Mouse (Mus musculus) yolk sac, embryonic 10.5 days (tissue): Measurements from ENCODE around the gene 1700019N19Rik.

ENCODE experiments used
- DNase-seq: peaks from one replicate; pipeline ENCODE4 v3.0.0-alpha.2; 2017; ENCODE audit warnings: low spot score

Gene 1700019N19Rik

GRCm38 (mm10) chr19:58806364-58806763, 12.1 kb upstream of the 1700019N19Rik start:
- peak; percentile 49 for DNase-seq

DNA sequence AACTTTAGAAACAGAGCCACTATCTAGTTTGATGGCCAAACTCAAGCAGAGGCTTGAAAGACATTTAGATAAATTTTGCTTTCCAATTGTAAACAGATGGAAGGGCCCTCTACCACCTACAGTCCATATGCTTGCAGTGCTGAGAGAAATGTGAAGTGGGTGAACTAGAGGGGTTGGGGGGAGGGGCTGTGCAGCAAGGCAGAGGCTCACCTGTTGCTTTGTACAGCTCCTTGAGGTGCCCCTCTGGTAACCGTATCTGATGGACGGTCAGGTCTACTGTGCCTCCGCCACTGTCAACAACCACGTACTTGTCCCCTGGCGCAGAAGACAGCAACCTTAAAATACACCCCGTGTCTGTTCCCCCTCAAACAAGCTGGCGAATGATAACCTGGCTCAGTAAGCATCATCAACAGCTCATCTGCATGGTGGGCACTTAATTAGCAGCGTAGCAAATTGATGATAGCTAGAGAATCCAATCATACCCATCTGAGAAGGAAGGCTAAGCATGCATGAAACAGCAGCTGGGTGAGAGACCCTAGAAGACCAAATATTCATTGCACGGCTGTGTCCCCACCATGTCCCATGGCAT, 11.0 kb upstream of the 1700019N19Rik start:
- no peak for DNase-seq

DNA sequence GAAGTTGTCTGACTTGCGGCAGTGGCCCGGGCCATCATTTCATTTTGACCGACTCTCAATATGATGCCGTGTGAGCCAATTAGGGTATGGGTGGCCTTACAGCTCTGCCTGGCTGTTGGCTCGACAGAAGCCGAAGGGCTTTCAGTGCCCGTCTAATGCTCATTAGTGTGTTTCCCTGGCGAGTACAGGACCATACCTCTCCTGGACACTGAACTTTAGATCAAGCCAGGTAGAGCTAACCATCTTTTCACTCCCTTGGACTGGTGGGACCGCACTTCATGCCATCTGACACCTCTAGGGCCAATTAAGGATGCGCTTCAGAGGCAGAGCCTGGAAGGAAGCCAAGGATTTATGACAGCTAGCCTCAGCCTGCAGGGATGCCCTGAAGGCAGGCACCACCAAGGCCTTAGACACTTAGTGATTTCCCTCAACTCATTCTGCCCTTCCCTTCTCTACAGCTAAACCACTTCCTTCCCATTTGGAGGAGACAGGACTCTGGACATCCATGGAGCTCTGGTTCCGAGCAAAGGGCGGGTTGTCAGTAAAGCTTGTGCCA, 931 bp upstream of the 1700019N19Rik start:
- DNase-seq, result no peak

DNA sequence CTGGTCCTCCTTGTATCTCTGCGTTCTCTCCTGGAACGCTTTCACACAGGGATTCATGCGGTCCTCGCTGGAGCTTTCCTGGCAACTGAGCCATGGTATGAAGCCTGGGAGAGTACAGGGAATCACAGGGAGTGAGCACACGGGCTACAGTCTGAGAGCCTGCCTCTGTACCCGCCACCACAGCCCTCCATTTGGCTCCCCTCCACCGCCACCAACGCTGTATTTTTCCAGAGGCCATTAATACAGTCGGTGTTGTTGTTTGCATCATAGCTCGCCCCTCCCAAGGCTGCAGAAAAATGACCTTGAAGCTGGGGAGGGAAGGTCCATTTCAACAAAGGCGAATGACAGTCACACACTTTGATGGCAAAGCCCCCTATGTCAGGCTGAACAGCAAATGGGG, 5.1 kb downstream of the 1700019N19Rik start:
- DNase-seq, result no peak

DNA sequence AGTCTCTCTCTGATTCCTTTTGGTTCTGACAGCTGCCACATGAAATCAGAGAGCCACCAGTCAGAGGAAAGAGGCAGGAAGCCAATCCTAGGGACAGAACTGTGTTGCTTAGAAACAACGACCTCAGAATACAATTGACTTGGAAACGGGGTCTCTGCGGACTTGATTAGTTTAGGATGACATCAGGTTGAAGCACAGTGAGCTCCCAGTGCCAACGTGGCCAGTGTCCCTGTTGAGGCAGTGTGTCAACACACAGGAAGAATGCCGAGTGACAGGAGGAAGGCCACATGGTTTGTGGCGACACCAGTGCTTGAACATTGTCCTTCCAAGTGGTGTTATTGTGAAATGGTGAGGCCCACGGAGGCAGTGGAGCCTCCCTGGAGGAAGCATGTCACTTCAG, 10.3 kb downstream of the 1700019N19Rik start:
- no peak for DNase-seq

DNA sequence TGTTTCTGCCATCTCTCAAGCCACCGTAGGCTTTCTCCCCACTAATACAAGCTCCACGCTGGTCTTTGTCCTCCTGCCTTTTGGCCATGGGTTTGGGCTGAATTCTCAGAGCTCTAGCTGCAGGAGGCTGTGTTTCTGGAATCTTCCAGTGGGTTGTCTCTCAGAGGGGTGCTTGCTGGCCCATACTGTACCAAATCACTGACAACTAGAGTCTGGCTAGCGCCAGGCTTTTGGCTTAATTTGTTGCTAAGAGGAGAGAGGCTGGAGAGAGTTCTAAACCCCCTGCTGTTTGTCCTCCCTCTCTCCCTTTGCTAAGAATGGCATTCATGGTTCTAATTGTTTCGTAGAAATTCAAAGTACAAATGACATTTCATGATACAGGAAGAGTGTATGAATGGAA, 12.7 kb downstream of the 1700019N19Rik start:
- no peak for DNase-seq

DNA sequence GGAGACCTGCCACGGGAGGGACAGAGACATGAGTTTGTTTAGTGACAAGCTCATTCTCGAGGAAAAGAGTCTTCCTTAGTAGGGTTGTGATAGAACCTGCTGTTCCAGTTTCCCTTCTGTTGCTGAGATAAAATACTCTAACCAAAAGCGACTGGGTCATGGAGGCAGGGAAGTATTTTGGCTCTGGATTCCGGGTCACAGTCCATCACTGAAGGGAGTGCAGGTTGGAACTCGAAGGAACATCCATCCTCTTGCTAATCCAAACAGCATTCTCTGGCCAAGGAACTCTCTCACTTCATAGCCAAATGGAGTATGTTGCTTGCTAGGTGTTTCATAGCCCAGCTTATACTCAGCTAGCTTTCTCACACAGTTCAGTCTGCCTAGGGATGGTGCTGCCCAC, 17.8 kb downstream of the 1700019N19Rik start:
- DNase-seq, result no peak

GRCm38 (mm10) chr19:58767329-58767728, 26.9 kb downstream of the 1700019N19Rik start:
- no peak for DNase-seq

DNA sequence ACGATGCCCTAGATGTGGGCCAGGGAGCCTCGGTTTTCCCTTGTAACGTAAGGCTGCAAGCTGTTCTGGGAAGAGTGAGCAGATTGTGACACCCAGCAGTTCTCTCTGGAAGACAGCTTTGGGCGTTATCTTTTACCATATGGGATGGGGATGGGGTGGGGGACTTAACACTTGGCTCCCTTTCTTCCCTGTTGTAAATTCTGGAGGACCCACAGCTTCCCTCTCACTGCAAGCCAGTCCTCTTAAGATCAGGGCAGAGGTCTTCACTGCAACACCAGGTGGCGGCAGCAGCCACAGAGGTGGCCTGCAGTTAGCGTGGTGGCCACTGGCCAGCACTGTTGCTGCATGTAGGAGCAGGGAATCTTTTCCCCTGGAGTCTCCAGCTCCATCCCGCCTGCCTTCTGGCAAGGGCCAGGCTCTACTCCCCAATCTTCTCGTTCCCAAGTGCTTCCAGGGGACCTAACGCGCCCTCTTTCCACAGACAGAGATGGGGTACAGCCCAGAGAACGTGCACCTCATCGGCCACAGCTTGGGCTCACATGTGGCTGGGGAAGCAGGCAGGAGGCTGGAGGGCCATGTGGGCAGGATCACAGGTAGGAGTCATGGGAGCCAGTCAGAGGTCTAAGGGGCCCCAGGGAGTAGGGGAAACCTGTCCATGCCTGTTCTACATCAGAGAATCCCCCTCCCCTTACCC, 31.3 kb downstream of the 1700019N19Rik start:
- DNase-seq, result peak; percentile 44

DNA sequence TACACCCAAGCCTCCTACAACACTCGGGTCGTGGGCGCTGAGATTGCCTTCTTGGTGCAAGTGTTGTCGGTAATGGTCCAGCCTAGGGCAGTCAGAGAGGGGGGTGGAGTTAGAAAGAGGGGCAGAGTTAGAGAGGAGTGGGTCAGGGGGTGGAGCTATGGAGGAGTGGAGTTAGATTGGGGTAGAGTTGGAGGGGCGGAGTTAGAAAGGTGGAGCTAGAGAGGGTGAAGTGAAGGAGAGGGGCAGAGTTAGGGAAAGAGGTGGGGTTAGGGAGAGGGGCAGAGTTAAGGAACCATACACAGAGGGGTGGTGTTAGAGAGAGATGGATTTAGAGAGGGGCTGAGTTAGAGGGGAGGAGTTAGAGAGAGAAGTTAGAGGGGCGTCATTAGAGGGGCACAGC, 31.9 kb downstream of the 1700019N19Rik start:
- no peak for DNase-seq

- peak; percentile 45 for DNase-seq
Observed at GRCm38 (mm10) chr19:58759423-58759822, 34.8 kb downstream of the 1700019N19Rik start, which contains the start of gene Pnliprp2. Gene Pnliprp2, plus strand, starts transcription at chr19:58759719.

- DNase-seq, result no peak
Observed at GRCm38 (mm10) chr19:58758871-58759270, 35.4 kb downstream of the 1700019N19Rik start.

GRCm38 (mm10) chr19:58751504-58751903, 42.8 kb downstream of the 1700019N19Rik start:
- DNase-seq, result no peak

- no peak for DNase-seq
Observed at GRCm38 (mm10) chr19:58750822-58751221, 43.4 kb downstream of the 1700019N19Rik start.

- DNase-seq, result no peak
Observed at GRCm38 (mm10) chr19:58747498-58748000, 46.7 kb downstream of the 1700019N19Rik start.

DNA sequence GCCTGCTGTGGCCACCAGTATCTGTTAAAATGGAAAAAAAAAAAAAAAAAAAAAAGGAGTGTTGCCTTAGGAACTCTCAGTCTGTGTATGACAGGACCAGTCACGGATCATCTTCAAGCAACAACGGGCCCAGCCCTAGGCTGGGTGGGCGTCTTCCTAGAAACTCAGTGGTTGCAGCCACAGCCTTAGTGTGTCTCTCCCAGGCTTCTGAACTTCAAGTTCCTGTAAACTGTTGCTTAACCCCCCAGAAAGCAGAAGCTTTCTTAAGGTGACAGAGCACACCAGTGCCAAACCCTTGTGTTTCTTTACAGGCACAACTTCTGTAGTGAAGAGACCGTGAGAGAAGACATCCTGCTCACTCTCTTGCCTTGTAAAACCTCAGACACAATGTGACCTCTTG, 50.5 kb downstream of the 1700019N19Rik start:
- DNase-seq, result no peak

GRCm38 (mm10) chr19:58742711-58743110, 51.5 kb downstream of the 1700019N19Rik start:
- DNase-seq, result no peak

- no peak for DNase-seq
Observed at GRCm38 (mm10) chr19:58741036-58741435, 53.2 kb downstream of the 1700019N19Rik start.

DNA sequence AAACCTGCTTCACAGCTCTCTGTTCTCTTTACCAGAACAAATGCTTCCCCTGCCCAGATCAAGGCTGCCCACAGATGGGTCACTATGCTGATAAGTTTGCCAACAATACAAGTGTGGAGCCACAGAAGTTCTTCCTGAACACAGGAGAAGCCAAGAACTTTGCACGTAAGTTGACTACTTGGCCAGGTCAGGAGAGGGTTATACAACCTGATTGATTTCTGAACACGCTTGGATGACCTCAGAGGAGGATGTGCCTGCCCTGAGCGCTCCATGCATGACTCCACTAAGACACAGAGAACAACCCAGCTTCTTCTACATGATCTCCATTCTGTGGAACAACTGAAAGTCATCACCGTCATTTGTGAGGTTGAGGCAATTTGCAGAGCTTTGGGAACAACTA, 56.1 kb downstream of the 1700019N19Rik start:
- DNase-seq, result no peak
